Mouse (Mus musculus) midbrain, embryonic 11.5 days (tissue): ENCODE data around the gene Slc5a12. TPM values are rescaled to one million over a fixed set of nuclear protein-coding genes. Genes with fewer than 3 reads are reported as not detected.

Experiments used
- ATAC-seq: fragments of 200-750 bp; cut with Nextera tagmentation; 2 replicates; pipeline ENCODE4 v1.8.0; 2017; ENCODE audit warnings: moderate TSS enrichment, moderate library complexity; ENCODE audit not compliant: low FRiP score
- DNase-seq: peaks from one replicate; pipeline ENCODE4 v3.0.0; 2015; ENCODE audit warnings: low spot score; ENCODE audit errors: missing footprints
- H3K27ac ChIP-seq: fragments of 300-500 bp; sonication (generic); 2 replicates; pipeline ENCODE4 v1.5.1; 2014; ENCODE audit warnings: low read depth, low read length
- H3K27me3 ChIP-seq: fragments of 300-500 bp; sonication (generic); 2 replicates; pipeline ENCODE4 v1.6.1; 2014; ENCODE audit warnings: mild to moderate bottlenecking, low read length, moderate library complexity, mixed read lengths; ENCODE audit not compliant: control insufficient read depth, insufficient read depth
- H3K36me3 ChIP-seq: fragments of 300-500 bp; sonication (generic); 2 replicates; pipeline ENCODE4 v1.6.1; 2014; ENCODE audit warnings: mild to moderate bottlenecking, low read length, moderate library complexity, mixed read lengths; ENCODE audit not compliant: control insufficient read depth, insufficient read depth
- H3K4me1 ChIP-seq: fragments of 300-500 bp; sonication (generic); 2 replicates; pipeline ENCODE4 v1.6.1; 2014; ENCODE audit warnings: low read length; ENCODE audit not compliant: control insufficient read depth, insufficient read depth
- H3K4me2 ChIP-seq: fragments of 300-500 bp; sonication (generic); 2 replicates; pipeline ENCODE4 v1.6.1; 2014; ENCODE audit warnings: mild to moderate bottlenecking, moderate library complexity
- H3K4me3 ChIP-seq: fragments of 300-500 bp; sonication (generic); 2 replicates; pipeline ENCODE4 v1.5.1; 2014; ENCODE audit warnings: low read depth, low read length
- H3K9ac ChIP-seq: fragments of 300-500 bp; sonication (generic); 2 replicates; pipeline ENCODE4 v1.6.1; 2014; ENCODE audit warnings: low read length
- H3K9me3 ChIP-seq: fragments of 300-500 bp; sonication (generic); 2 replicates; pipeline ENCODE4 v1.6.1; 2016; ENCODE audit warnings: low read length; ENCODE audit not compliant: control insufficient read depth
- WGBS: fragments of 180-500 bp; shearing (Covaris S2); extraction: QIAGEN DNeasy Blood & Tissue Kit; methylation state at CpG from one replicate; pipeline ENCODE4 v1.1.7; 2014; 5-methylcytosine and 5-hydroxymethylcytosine counted together
- polyA plus RNA-seq: library from polyadenylated mRNA; unstranded; fragments of >200 nt; fragmentation: Nextera tagmentation; extraction: Ambion mirVana; gene quantifications from 2 replicates; pipeline ENCODE4 v1.2.1, GENCODE M21; 2014

Slc5a12 gene
- polyA plus RNA-seq, 1 experiment from 2014 or later, result not detected

- no peaks in the 10 kb centered on the region for H3K36me3 ChIP-seq
- H3K4me2 ChIP-seq, result no peak overlapping the region
- H3K27me3 ChIP-seq, result no peaks in the 10 kb centered on the region
- ATAC-seq, result peak; percentile 68; the same call in 1 of the 2 replicates
- H3K9me3 ChIP-seq, result no peaks in the 10 kb centered on the region
- no peaks in the 10 kb centered on the region for H3K4me1 ChIP-seq
- no peak overlapping the region for H3K27ac ChIP-seq
- H3K4me3 ChIP-seq, result no peak overlapping the region
- DNase-seq, result peak; percentile 90
- WGBS, result 53% methylated on average over 4 of the region's 4 CpGs
- H3K9ac ChIP-seq, result no peak overlapping the region
Observed at GRCm38 (mm10) chr2:110663329-110663728, 66.2 kb downstream of the Slc5a12 start.

- ATAC-seq, result no peak
- H3K4me1 ChIP-seq, result no peaks in the 10 kb centered on the region
- no peak overlapping the region for H3K27ac ChIP-seq
- no peak overlapping the region for H3K4me2 ChIP-seq
- no peaks in the 10 kb centered on the region for H3K27me3 ChIP-seq
- H3K9me3 ChIP-seq, result no peaks in the 10 kb centered on the region
- WGBS, result 87% methylated on average over 2 of the region's 2 CpGs
- no peak overlapping the region for H3K9ac ChIP-seq
- DNase-seq, result no peak
- no peak overlapping the region for H3K4me3 ChIP-seq
- no peaks in the 10 kb centered on the region for H3K36me3 ChIP-seq
Observed at GRCm38 (mm10) chr2:110671071-110671624, 74.0 kb downstream of the Slc5a12 start.

Other genes starting within 250 kb of the Slc5a12 start
- 1.7 and 2.2 TPM in 2 replicates for gene Fibin, start 234.1 kb upstream of the Slc5a12 start, polyA plus RNA-seq
- gene Muc15, start 124.0 kb downstream of the Slc5a12 start, polyA plus RNA-seq, result 0.04 TPM in 1 of 2 replicates, not detected in the other